Comparison of ENCODE assay signal across 16 mouse cellular contexts in genomic region chr4:32359634-32360033, GRCm38 (mm10).
DNase-seq lines count a peak whose midpoint lies in the region; ATAC-seq and TF ChIP-seq lines count a peak whose summit lies in the region.
"Had no signal": no experiment of that assay in that cellular context is flagged by ENCODE, and none has a peak within 500 bp of the region (broad histone marks: within the 10 kb centered on the region; RNA-seq: fewer than 3 reads in every experiment).

No protein-coding gene starts in this region.

- DNase-seq in heart, postnatal 0 days (ENCODE audit: low spot score) = no peak
- DNase-seq in heart, adult 11 months = no peak
- DNase-seq in hindbrain, embryonic 14.5 days (ENCODE audit: low spot score) = no peak
- no peak for DNase-seq in midbrain, postnatal 0 days (ENCODE audit: low spot score)
- no peak for DNase-seq in retina, postnatal 1 day
- no peak for DNase-seq in right cerebral cortex, adult 18-20 months
- DNase-seq in ovary, postnatal 36 days (ENCODE audit: low spot score) = no peak
- DNase-seq: adrenal gland, adult 8-10 months; cerebellum, adult 11 months; gastrocnemius, postnatal 10 days; liver, embryonic 13.5 days; thymus, postnatal 14 days had no signal

- H3K27me3 ChIP-seq in heart, postnatal 0 days (ENCODE audit: control insufficient read depth, insufficient read depth, low read length) = no peaks in the 10 kb centered on the region
- peaks cover 2% of the 10 kb centered on the region; the same call in 1 of the 2 replicates for H3K27me3 ChIP-seq in embryonic facial prominence, embryonic 13.5 days
- no peaks in the 10 kb centered on the region for H3K27me3 ChIP-seq in hindbrain, embryonic 14.5 days (ENCODE audit: control insufficient read depth, insufficient read depth, low read length)
- no peaks in the 10 kb centered on the region for H3K27me3 ChIP-seq in midbrain, postnatal 0 days (ENCODE audit: insufficient read depth, low read length)
- H3K27me3 ChIP-seq: Patski had no signal

- no peak for ATAC-seq in heart, postnatal 0 days (ENCODE audit: insufficient read depth, low read depth)
- no peak for ATAC-seq in embryonic facial prominence, embryonic 13.5 days (ENCODE audit: insufficient number of reproducible peaks, insufficient read depth, low FRiP score, low TSS enrichment, low read depth)
- ATAC-seq in hindbrain, embryonic 14.5 days (ENCODE audit: low FRiP score) = no peak
- ATAC-seq in midbrain, postnatal 0 days (ENCODE audit: low FRiP score) = no peak
- ATAC-seq: CD4-positive, CD25-positive, alpha-beta regulatory T cell, adult 4 months; inflammation-experienced regulatory T-cells, adult 6 months had no signal

- no peak for TF ChIP-seq CTCF in heart, postnatal 0 days (IDR thresholded peaks at IDR 0.05; ENCODE audit: low read depth)
- no peak for TF ChIP-seq CTCF in midbrain, postnatal 0 days (IDR thresholded peaks at IDR 0.05)

- TF ChIP-seq EP300 in heart, postnatal 0 days (IDR thresholded peaks at IDR 0.05; ENCODE audit: low read depth) = no peak

- 59% methylated on average over 3 of the region's 3 CpGs for WGBS in heart, postnatal 0 days
- WGBS in embryonic facial prominence, embryonic 13.5 days = 20% methylated on average over 3 of the region's 3 CpGs
- WGBS in hindbrain, embryonic 14.5 days = 26% methylated on average over 3 of the region's 3 CpGs
- 21% methylated on average over 3 of the region's 3 CpGs for WGBS in midbrain, postnatal 0 days

- no peak overlapping the region for H3K4me2 ChIP-seq in heart, postnatal 0 days (ENCODE audit: low read depth, low read length)
- peak overlapping the region; percentile 44 for H3K4me2 ChIP-seq in embryonic facial prominence, embryonic 13.5 days
- H3K4me2 ChIP-seq in hindbrain, embryonic 14.5 days (replicated peaks) = 0 out of 2 replicates have a peak overlapping the region, but pooled peaks have one; percentile 39
- H3K4me2 ChIP-seq in midbrain, postnatal 0 days (ENCODE audit: low read depth, low read length, poor library complexity, severe bottlenecking) = no peak overlapping the region
- H3K4me2 ChIP-seq: liver, embryonic 13.5 days had no signal

- H3K4me3 ChIP-seq in heart, postnatal 0 days (ENCODE audit: low read depth, low read length) = no peak overlapping the region
- H3K4me3 ChIP-seq in embryonic facial prominence, embryonic 13.5 days = no peak overlapping the region
- H3K4me3 ChIP-seq in hindbrain, embryonic 14.5 days (replicated peaks; ENCODE audit: low read length) = no peak overlapping the region
- H3K4me3 ChIP-seq in midbrain, postnatal 0 days (ENCODE audit: low read depth, low read length) = no peak overlapping the region
- H3K4me3 ChIP-seq: liver, embryonic 13.5 days had no signal

- H3K9me3 ChIP-seq in heart, postnatal 0 days (replicated peaks; ENCODE audit: control insufficient read depth, low read length) = no peaks in the 10 kb centered on the region
- no peaks in the 10 kb centered on the region for H3K9me3 ChIP-seq in embryonic facial prominence, embryonic 13.5 days
- no peaks in the 10 kb centered on the region for H3K9me3 ChIP-seq in hindbrain, embryonic 14.5 days (ENCODE audit: control insufficient read depth, low read length)
- H3K9me3 ChIP-seq in midbrain, postnatal 0 days (ENCODE audit: low read length) = no peaks in the 10 kb centered on the region
- H3K9me3 ChIP-seq: liver, embryonic 13.5 days had no signal

- H3K9ac ChIP-seq in heart, postnatal 0 days (replicated peaks; ENCODE audit: low read depth, low read length) = no peak overlapping the region
- no peak overlapping the region for H3K9ac ChIP-seq in embryonic facial prominence, embryonic 13.5 days
- H3K9ac ChIP-seq in hindbrain, embryonic 14.5 days = no peak overlapping the region
- H3K9ac ChIP-seq in midbrain, postnatal 0 days (replicated peaks; ENCODE audit: low read length, poor library complexity, severe bottlenecking) = no peak overlapping the region
- H3K9ac ChIP-seq: liver, embryonic 13.5 days had no signal

- H3K36me3 ChIP-seq in heart, postnatal 0 days (replicated peaks; ENCODE audit: control insufficient read depth, insufficient read depth, low read length) = no peaks in the 10 kb centered on the region
- H3K36me3 ChIP-seq in embryonic facial prominence, embryonic 13.5 days = no peaks in the 10 kb centered on the region
- no peaks in the 10 kb centered on the region for H3K36me3 ChIP-seq in hindbrain, embryonic 14.5 days (replicated peaks; ENCODE audit: control insufficient read depth, insufficient read depth)
- H3K36me3 ChIP-seq in midbrain, postnatal 0 days (ENCODE audit: insufficient read depth, low read length) = no peaks in the 10 kb centered on the region
- H3K36me3 ChIP-seq: liver, embryonic 13.5 days had no signal

- H3K27ac ChIP-seq in heart, postnatal 0 days (ENCODE audit: low read depth) = peak overlapping the region; percentile 79
- H3K27ac ChIP-seq in embryonic facial prominence, embryonic 13.5 days = peak overlapping the region; percentile 68; the same call in 1 of the 2 replicates
- peak overlapping the region; percentile 85 for H3K27ac ChIP-seq in hindbrain, embryonic 14.5 days
- peak overlapping the region; percentile 59; the same call in 1 of the 2 replicates for H3K27ac ChIP-seq in midbrain, postnatal 0 days (ENCODE audit: low read depth, low read length)
- H3K27ac ChIP-seq: liver, embryonic 13.5 days had no signal

- H3K4me1 ChIP-seq in heart, postnatal 0 days (ENCODE audit: control insufficient read depth, insufficient read depth) = peaks cover 30% of the 10 kb centered on the region
- H3K4me1 ChIP-seq in embryonic facial prominence, embryonic 13.5 days = peaks cover 53% of the 10 kb centered on the region
- peaks cover 34% of the 10 kb centered on the region for H3K4me1 ChIP-seq in hindbrain, embryonic 14.5 days (replicated peaks; ENCODE audit: control insufficient read depth, insufficient read depth, low read length)
- peaks cover 13% of the 10 kb centered on the region; the same call in 1 of the 2 replicates for H3K4me1 ChIP-seq in midbrain, postnatal 0 days (ENCODE audit: insufficient read depth, low read length)

Comparison
In these comparisons a context has a peak if more than half of its experiments do, and no peak if none do; other contexts are left out.
1. H3K4me2 ChIP-seq: peak in embryonic facial prominence, embryonic 13.5 days (single experiment) and hindbrain, embryonic 14.5 days (single experiment); none in heart, postnatal 0 days (single experiment) and midbrain, postnatal 0 days (single experiment).
2. Peak in every context shown above with its lines, with median percentiles within 50 percentile points of each other: H3K27ac ChIP-seq.